Mouse (Mus musculus): ENCODE data around the gene Paxbp1. TPM values are rescaled to one million over a fixed set of nuclear protein-coding genes. Genes with fewer than 3 reads are reported as not detected.
A peak's percentile ranks its signal among the peaks of the same experiment; 100 is the strongest.

Paxbp1 gene
- polyA plus RNA-seq, 1 experiment from 2014 or later, result 79.7 TPM

DNA sequence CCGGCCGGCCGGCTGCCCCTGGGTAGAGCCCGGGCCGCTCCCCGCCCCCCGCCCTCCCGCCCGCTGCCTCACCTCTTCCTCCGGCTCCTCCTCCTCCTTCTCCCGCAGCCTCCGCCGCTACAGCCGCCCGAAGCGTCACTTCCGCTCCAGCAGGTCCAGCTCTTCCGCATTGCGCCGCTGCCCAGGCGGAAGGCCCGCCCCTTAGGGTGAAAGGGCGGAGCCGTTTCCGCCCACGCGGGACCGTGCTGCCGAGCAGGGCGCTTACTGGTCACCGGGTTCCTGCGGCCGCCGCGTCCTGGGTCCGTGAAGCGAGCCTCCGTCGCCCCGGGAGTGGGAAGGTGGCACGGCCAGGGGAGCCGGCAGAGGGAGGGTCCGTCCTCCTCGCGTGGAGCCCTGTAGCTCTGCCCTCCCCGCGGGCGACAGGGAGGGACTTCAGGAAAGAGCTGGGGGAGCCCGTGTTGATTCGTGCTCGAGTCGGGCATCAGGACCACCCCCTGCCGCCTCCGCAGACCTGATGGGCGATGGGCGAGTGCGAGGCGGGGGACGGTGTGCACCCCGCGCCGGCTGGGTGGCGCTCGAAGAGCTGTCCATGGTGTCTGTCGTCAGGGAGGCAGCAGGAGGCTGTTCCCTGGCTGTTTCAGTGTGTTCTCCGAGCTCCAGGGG, 33.2 kb downstream of the Paxbp1 start, which contains the start of gene Synj1:
TSS of gene Synj1 (minus strand) at position 288 of the 663 bp plus-strand sequence.
- ATAC-seq (ENCODE audit: low FRiP score), result peak; percentile 95
- H3K4me2 ChIP-seq, result peak within 1 kb of the TSS; percentile 82

GRCm38 (mm10) chr16:91010581-91011020, 33.7 kb downstream of the Paxbp1 start:
- H3K27ac ChIP-seq, result peak overlapping the region; percentile 97
- peaks cover 17% of the 10 kb centered on the region for H3K36me3 ChIP-seq
- no peaks in the 10 kb centered on the region for H3K9me3 ChIP-seq
- WGBS, result under 1% methylated on average over 42 of the region's 42 CpGs
- ATAC-seq (ENCODE audit: low FRiP score), result peak; percentile 76
- H3K9ac ChIP-seq, result peak overlapping the region; percentile 94
- peaks cover 28% of the 10 kb centered on the region for H3K4me1 ChIP-seq (replicated peaks)
- H3K4me3 ChIP-seq, result peak overlapping the region; percentile 82
- peak overlapping the region; percentile 82 for H3K4me2 ChIP-seq
- H3K27me3 ChIP-seq, result no peaks in the 10 kb centered on the region

More for the DNA sequence above, 33.2 kb downstream of the Paxbp1 start, which contains the start of gene Synj1:
- Histone ChIP-seq H3K9ac (peak within 1 kb of the TSS; percentile 94), H3K9me3 (no peaks in the 10 kb centered on the region), H3K27ac (peak within 1 kb of the TSS; percentile 97), H3K27me3 (no peaks in the 10 kb centered on the region), H3K4me1 (replicated peaks) (peaks cover 28% of the 10 kb centered on the region), H3K4me3 (peak within 1 kb of the TSS; percentile 82), H3K36me3 (peaks cover 22% of the 10 kb centered on the region)
- WGBS, result under 1% methylated on average over 50 of the region's 66 CpGs

GRCm38 (mm10) chr16:91009942-91010529, 34.3 kb downstream of the Paxbp1 start:
- peaks cover 11% of the 10 kb centered on the region for H3K36me3 ChIP-seq
- H3K27me3 ChIP-seq, result no peaks in the 10 kb centered on the region
- no peaks in the 10 kb centered on the region for H3K9me3 ChIP-seq
- ATAC-seq (ENCODE audit: low FRiP score), result no peak
- peak overlapping the region; percentile 82 for H3K4me3 ChIP-seq
- WGBS, result under 1% methylated on average over 19 of the region's 19 CpGs
- H3K9ac ChIP-seq, result peak overlapping the region; percentile 94
- H3K4me2 ChIP-seq, result peak overlapping the region; percentile 82
- H3K4me1 ChIP-seq (replicated peaks), result peaks cover 28% of the 10 kb centered on the region
- H3K27ac ChIP-seq, result peak overlapping the region; percentile 97

- Histone ChIP-seq H3K27ac (no peak overlapping the region), H3K9ac (no peak overlapping the region), H3K4me3 (no peak overlapping the region), H3K4me1 (replicated peaks) (peaks cover 16% of the 10 kb centered on the region), H3K36me3 (peaks cover 7% of the 10 kb centered on the region), H3K9me3 (no peaks in the 10 kb centered on the region), H3K4me2 (no peak overlapping the region), H3K27me3 (no peaks in the 10 kb centered on the region)
- WGBS, result 91% methylated on average over 4 of the region's 4 CpGs
- no peak for ATAC-seq (ENCODE audit: low FRiP score)
Observed at GRCm38 (mm10) chr16:91004915-91005538, 39.3 kb downstream of the Paxbp1 start.

GRCm38 (mm10) chr16:91001098-91001497, 43.2 kb downstream of the Paxbp1 start:
- H3K4me1 ChIP-seq (replicated peaks), result peaks cover 7% of the 10 kb centered on the region
- H3K9ac ChIP-seq, result no peak overlapping the region
- no peak overlapping the region for H3K27ac ChIP-seq
- H3K27me3 ChIP-seq, result no peaks in the 10 kb centered on the region
- no peak overlapping the region for H3K4me3 ChIP-seq
- no peak overlapping the region for H3K4me2 ChIP-seq
- no peak for ATAC-seq (ENCODE audit: low FRiP score)
- 89% methylated on average over 2 of the region's 2 CpGs for WGBS
- no peaks in the 10 kb centered on the region for H3K9me3 ChIP-seq
- H3K36me3 ChIP-seq, result peaks cover 7% of the 10 kb centered on the region

- WGBS, result 50% methylated on average over 4 of the region's 4 CpGs
- ATAC-seq (ENCODE audit: low FRiP score), result no peak
- Histone ChIP-seq H3K9me3 (no peaks in the 10 kb centered on the region), H3K9ac (no peak overlapping the region), H3K4me2 (no peak overlapping the region), H3K27me3 (no peaks in the 10 kb centered on the region), H3K27ac (peak overlapping the region; percentile 64; the same call in 1 of the 2 replicates), H3K4me3 (no peak overlapping the region), H3K36me3 (peaks cover 7% of the 10 kb centered on the region), H3K4me1 (replicated peaks) (peaks cover 7% of the 10 kb centered on the region)
Observed at GRCm38 (mm10) chr16:90999827-91000226, 44.5 kb downstream of the Paxbp1 start.

GRCm38 (mm10) chr16:90997822-90998221, 46.5 kb downstream of the Paxbp1 start:
- H3K27ac ChIP-seq, result no peak overlapping the region
- 94% methylated on average over 3 of the region's 3 CpGs for WGBS
- no peak overlapping the region for H3K9ac ChIP-seq
- no peak for ATAC-seq (ENCODE audit: low FRiP score)
- no peaks in the 10 kb centered on the region for H3K9me3 ChIP-seq
- peaks cover 3% of the 10 kb centered on the region; the same call in 1 of the 2 replicates for H3K36me3 ChIP-seq
- peaks cover 7% of the 10 kb centered on the region for H3K4me1 ChIP-seq (replicated peaks)
- no peak overlapping the region for H3K4me2 ChIP-seq
- H3K27me3 ChIP-seq, result no peaks in the 10 kb centered on the region
- no peak overlapping the region for H3K4me3 ChIP-seq

DNA sequence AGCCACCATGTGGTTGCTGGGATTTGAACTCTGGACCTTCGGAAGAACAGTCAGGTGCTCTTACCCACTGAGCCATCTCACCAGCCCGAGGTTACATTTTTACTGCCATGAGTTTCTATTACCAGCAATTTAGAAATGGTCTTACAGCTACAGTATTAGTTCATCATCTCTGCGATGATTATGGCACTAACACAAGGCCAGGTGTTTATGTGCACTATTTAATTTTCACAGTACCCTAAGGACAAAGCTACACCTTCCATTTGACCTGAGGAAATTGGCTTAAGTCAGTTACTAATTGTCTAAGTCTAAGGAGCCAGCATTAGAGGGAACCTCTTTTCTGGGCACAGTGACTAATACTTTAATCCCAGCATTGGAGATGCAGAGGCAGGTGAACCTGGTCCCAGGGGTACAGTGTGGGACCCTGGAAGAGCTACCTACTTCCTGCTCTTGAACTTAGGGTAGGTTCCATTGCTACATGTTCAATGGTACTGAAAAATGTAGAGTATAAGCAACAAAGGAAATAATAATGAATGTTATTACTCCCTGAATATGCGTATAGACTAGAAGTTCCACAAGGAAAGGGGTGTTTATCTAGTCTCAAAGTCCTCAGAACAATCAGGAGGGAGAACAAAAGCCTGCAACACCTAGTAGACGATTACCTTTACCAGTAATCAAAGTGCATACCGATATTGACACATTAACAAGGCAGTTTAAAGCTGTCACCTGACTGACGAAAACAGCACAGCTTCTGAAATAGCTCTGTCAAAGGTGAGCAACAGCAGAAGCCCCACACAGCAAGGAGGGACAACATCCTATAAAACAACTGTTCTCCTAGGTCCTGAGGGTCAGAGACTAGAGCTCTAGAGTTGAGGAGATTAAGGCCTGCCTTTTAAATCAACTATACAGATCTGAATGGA, 47.8 kb downstream of the Paxbp1 start:
- Histone ChIP-seq H3K4me1 (replicated peaks) (peaks cover 7% of the 10 kb centered on the region), H3K9ac (no peak overlapping the region), H3K9me3 (no peaks in the 10 kb centered on the region), H3K36me3 (0 out of 2 replicates have a peak, but pooled peaks cover 3% of the 10 kb centered on the region), H3K27ac (no peak overlapping the region), H3K4me2 (no peak overlapping the region), H3K4me3 (no peak overlapping the region), H3K27me3 (no peaks in the 10 kb centered on the region)
- WGBS, result 89% methylated on average over 7 of the region's 7 CpGs
- ATAC-seq (ENCODE audit: low FRiP score), result no peak

DNA sequence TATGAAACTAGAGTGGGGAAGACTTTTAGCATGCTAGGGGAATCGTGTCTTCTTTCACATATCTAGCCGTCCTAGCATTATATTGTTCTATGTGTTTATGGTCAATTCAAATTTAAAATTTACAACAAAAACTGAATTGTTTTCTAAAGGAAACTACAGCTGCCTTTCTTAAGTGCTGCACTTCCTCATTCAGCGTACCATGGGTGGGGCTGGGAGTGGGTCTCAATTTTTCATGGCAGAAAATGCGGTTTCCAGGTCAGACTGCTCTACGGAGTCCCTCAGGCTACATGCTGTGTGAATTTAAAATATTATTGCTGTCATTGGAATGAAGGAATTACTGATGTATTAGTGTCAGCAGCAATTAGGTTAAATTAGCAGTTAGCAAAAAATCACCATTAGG, 48.8 kb downstream of the Paxbp1 start:
- H3K4me1 ChIP-seq (replicated peaks), result peaks cover 7% of the 10 kb centered on the region
- no peaks in the 10 kb centered on the region for H3K9me3 ChIP-seq
- H3K27ac ChIP-seq, result no peak overlapping the region
- no peaks in the 10 kb centered on the region for H3K27me3 ChIP-seq
- ATAC-seq (ENCODE audit: low FRiP score), result no peak
- H3K36me3 ChIP-seq, result peaks cover 9% of the 10 kb centered on the region
- 78% methylated on average over 5 of the region's 5 CpGs for WGBS
- H3K4me2 ChIP-seq, result no peak overlapping the region
- no peak overlapping the region for H3K4me3 ChIP-seq
- H3K9ac ChIP-seq, result no peak overlapping the region

GRCm38 (mm10) chr16:90995023-90995422, 49.3 kb downstream of the Paxbp1 start:
- 84% methylated on average over 4 of the region's 4 CpGs for WGBS
- H3K4me1 ChIP-seq (replicated peaks), result peaks cover 7% of the 10 kb centered on the region
- H3K27ac ChIP-seq, result no peak overlapping the region
- peaks cover 14% of the 10 kb centered on the region for H3K36me3 ChIP-seq
- no peaks in the 10 kb centered on the region for H3K9me3 ChIP-seq
- no peak overlapping the region for H3K4me2 ChIP-seq
- no peak overlapping the region for H3K9ac ChIP-seq
- H3K27me3 ChIP-seq, result no peaks in the 10 kb centered on the region
- H3K4me3 ChIP-seq, result no peak overlapping the region
- no peak for ATAC-seq (ENCODE audit: low FRiP score)

DNA sequence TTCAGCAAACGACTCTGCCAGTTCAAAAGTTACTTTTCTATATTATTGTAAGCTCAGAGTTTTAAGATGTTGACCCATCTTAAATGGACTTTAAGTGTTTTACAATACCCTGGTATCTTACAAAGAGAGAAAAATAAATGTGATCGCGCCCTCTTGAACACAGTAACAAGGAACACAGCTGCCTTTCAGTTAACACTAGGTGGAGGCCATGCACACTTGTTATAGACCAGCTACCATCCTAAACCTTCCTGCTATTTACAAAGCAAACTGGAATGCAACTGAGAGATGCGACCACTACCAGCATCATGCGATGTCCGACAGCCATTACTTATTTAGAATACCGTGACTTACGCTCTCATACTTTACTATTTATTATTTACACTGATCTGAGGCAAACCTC, 55.2 kb downstream of the Paxbp1 start:
- Histone ChIP-seq H3K9me3 (no peaks in the 10 kb centered on the region), H3K36me3 (peaks cover 33% of the 10 kb centered on the region), H3K9ac (no peak overlapping the region), H3K27ac (no peak overlapping the region), H3K4me3 (no peak overlapping the region), H3K27me3 (no peaks in the 10 kb centered on the region), H3K4me2 (no peak overlapping the region), H3K4me1 (replicated peaks) (no peaks in the 10 kb centered on the region)
- ATAC-seq (ENCODE audit: low FRiP score), result no peak
- WGBS, result 96% methylated on average over 8 of the region's 8 CpGs

- Histone ChIP-seq H3K9me3 (no peaks in the 10 kb centered on the region), H3K27ac (no peak overlapping the region), H3K4me2 (no peak overlapping the region), H3K27me3 (no peaks in the 10 kb centered on the region), H3K9ac (no peak overlapping the region), H3K4me3 (no peak overlapping the region), H3K36me3 (peaks cover 33% of the 10 kb centered on the region), H3K4me1 (replicated peaks) (no peaks in the 10 kb centered on the region)
- WGBS, result 92% methylated on average over 3 of the region's 3 CpGs
- ATAC-seq (ENCODE audit: low FRiP score), result no peak
Observed at GRCm38 (mm10) chr16:90988665-90989064, 55.7 kb downstream of the Paxbp1 start.
